Mouse (Mus musculus): ENCODE measurements around the gene Usp18.

The Usp18 gene

DNA sequence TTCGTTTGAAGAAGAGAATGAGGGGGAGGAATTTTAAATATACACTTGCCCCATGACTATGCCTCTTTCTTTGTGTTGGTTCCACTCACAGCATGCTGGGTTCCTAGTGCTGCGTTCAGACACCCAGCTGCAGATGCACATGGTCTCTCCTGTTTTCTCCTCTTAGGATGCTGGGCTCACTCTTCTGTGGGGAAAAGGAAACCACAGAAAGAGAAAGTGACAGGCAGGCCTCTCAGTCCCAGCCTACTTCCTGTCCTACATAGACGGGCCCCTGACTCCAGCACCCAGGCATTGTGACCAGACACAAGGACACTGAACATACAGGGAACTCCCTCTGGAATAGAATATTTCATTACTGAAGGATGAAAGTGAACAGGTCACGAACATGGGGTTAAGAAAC is 19.7 kb upstream of the Usp18 start:
- no peak for DNase-seq

DNA sequence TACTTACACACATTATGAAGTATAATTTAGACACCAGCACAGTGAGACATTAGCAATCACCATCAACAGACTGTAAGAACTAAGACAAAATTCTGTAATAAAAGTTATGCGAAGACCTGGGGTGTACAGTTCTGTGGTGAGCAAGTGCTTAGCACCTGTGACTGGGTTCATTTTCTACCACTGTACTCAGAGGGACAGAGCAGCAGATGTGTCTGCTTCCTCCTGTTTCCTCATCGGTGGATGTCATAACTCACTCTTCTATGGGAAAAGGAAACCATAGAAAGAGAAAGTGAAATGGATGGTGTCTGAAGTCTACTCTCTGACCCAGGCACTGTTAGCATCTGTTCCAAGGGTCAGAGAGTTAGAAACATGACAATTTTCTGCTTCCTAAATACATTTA is 19.0 kb upstream of the Usp18 start:
- DNase-seq, result no peak

DNA sequence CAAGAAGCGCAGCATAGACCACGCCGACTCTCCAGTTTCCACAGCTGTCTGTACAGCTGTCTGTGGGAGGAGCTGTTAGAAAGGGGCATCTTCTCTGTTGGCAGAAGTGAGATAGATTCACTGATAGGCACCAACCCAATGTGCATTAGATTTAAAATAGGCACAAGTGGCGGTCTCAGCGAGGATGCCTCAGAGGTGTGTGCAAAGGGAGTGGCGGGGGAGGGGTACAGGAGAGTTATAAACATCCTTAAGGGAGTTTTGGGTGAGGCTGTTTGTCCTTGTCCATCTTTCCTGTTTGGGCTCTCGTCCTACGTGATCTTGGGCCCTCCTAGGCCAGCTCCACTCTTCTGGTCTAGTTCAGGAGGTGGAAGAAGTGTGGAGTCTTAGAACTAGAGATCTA is 17.3 kb upstream of the Usp18 start:
- no peak for DNase-seq

DNA sequence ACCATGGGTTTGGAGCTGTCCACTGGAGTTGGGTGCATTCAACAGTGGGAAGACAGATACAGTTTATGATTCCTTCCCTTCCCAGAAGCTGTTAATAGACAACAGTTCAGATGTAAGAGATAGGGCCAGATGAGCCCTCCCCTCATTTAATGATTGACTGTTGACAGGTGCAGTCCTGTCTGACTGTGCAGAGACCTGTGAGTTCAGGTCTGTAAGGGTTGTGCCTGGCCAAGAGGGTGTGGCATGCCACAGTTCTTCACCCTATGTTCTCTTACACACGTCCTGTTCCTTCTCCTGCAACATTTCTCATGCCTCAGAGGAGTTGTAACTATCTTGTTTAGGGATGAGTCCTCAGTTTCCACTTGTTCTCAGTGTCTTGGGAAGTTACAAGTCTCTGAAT is 13.1 kb upstream of the Usp18 start:
- no peak for DNase-seq

DNA sequence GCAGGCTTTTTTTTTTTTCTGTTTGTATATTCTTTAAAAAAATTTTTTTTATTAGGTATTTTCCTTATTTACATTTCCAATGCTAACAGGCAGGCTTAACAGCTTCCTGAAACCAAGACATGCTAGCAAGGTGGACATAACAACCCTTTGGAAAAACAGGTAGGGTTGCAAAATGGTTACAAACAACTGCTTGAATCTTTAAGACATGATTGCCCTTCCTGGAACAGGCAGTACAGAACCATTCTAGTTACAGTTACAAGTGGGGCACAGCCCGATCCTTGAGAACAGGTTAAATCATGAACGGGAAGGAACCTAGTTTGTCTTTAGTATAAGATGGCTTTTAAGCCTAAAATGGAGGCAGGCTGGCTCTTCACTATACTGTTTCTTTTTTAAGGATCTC is 9.3 kb upstream of the Usp18 start:
- no peak for DNase-seq

DNA sequence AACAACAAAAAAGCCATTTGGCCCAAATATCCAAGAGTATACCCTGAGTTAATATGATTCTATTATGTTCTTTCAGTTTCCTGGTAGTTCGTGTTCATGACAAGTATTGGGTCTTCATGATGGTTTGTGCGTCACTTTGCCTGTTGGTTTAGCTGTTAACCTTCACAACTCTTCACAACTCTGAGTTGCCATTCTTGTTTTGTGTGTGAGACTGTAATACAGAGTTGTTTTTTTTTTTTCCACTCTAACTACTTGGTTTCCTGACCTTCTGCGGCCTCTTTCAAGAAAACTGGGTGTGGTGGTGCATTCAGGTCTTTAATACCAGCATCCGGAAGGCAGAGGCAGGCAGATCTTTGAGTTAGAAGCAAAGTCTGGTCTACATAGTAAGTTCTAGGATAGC is 7.5 kb upstream of the Usp18 start:
- DNase-seq, result no peak

DNA sequence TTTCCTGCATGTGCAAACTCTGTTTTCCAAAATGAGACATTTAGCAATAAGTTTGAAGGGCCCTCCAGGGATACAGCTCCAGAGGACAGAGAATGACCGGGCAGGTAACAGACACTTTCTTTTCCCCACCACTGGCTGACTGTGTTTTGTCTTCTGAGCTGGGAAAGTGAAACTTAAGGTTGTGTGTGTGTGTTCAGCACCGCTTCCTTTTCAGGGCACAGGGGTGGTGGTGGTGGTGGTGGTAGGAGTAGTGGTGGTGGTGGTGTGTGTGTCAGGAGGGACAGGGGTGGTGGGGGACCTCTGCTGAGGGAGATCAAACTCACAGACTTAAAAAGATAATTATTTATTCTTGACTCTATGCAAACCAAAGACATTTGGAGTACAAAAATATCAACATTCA is 3.9 kb upstream of the Usp18 start:
- no peak for DNase-seq

DNA sequence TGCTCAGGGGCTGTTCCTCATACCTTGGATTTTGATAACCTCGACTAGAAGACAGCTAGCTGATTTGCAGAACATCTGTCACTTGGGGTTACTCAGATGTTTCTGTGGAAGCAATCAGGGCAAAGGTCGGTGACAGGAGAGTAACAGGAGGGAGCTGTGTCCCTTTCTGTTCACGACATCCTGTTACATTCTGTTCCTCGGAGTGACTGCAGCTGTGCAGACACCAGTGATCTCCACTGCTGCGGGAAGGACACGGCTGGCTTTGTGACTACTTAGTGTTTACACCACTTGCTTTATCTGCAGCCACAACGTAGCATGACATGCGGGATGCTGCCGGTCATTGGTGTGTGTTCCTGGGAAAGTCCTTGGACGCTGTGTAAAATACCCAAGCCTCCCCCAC is 2.5 kb upstream of the Usp18 start:
- no peak for DNase-seq

DNA sequence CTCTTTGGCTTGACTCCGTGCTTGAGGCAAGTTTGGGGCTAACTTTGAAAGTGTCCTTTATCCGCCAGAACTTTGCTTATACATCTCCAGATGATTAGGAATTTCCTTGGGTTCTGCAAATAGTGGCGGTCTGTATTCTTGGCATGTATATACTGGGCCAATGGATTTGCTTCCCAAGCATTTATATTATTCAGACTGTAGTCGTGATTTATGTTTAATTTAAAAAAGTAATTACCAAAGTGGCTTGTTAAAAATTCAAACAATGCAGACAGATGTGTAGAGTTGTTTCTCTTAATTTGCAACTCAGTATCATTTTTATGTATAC is 293 bp downstream of the Usp18 start:
- DNase-seq, result no peak

DNA sequence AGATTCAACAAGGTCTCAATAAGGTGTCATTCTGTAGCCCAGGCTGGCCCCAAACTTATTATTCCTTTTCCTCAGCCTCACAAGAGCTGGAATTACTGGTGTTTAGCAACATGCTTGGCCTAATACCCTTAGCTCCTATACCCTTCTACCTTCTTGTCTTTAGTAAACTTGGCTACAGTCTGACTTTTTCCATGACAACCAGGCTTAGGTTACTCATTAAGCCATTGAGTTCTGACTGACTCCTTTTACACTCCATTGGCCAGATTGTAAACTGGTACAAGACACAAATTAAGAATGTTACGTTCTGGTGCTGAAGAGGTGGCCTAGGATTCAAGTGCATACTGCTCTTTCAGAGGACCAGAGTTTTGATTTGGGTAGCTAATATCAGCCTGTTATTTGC is 4.7 kb downstream of the Usp18 start:
- DNase-seq, result no peak

DNA sequence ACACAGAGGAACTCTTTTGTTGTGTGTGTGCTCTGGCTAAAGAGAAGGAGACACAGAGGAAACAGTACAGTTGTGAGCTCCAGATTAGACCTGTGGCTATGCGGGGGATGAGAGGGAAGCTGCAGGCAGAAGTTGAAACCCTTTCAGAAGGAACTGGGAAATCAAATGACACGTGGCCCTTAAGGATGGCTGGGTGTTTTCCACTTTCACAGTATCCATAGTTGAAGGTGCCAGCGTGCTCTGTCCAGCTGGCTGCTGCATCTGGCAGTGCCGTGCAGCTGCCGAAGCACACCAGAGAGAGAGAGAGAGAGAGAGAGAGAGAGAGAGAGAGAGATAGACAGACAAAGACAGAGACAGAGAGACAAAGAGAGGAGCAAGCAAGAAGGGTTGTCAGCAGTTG is 5.5 kb downstream of the Usp18 start:
- no peak for DNase-seq

DNA sequence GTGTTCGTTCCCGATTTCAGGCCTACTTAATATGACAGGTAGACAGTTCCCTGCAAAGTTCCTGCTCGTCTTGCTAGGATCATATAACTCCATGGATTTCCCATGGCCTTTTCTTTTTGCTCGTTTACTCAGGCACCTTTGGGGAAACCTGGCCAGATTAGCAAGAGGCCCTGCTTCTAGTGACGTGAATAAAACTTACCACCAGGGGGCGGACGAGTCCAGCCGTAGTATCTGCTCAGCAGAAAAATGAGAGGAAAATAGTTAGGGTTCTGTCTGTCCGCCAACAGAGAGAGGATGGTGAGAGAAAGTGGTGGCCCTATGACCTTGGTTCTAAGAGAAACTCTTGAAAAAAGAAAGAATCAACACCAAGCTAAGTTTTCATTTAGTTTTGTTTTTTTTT is 14.8 kb downstream of the Usp18 start:
- DNase-seq, result peak; percentile 86

DNA sequence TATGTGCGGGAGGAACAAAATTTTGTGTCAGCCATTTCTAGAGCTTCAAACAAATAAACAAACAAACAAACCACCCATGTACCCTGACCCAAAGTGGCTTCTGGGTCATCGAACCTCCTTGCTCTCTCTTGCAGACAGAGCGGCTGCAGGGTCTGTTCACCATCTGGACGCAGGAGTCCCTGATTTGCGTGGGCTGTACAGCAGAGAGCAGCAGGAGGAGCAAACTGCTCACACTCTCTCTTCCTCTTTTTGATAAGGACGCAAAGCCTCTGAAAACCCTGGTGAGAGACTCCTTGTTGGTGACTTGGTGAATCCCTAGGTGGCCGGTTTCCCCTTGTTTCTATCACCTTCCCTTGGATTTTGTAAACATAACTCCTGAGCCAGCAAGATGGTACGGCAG is 15.5 kb downstream of the Usp18 start:
- no peak for DNase-seq

DNA sequence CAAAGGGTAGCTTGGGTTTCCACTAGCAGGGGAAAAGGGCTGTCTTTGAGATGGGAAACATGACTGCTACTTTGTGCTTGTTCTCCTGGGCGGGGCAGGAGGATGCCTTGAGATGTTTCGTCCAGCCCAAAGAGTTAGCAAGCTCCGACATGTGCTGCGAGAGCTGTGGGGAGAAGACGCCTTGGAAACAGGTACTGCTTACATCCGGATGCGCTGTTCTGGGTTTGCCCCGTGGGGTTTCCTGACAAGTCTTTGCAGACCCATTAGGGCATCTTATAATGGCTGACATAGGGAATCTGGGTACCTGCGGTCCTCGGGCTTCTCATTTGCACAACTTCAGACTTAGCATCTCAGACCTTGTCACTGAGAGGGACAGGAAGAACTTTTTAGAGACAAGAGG is 16.3 kb downstream of the Usp18 start:
- no peak for DNase-seq

DNA sequence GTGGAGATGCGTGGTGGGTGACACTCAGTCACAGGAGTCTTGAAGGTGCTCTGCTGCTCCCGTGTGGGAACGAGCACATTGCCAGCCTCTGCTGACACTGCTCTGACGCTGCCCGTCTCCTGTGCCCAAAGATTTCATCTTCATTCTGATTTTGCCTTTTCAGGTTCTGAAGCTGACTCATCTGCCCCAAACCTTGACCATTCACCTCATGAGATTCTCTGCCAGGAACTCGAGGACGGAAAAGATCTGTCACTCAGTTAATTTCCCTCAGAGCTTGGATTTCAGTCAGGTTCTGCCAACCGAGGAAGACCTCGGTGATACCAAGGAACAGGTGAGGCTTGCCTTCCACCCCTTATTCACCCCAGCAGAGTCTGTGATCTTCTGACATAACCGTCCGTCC is 16.8 kb downstream of the Usp18 start:
- no peak for DNase-seq

DNA sequence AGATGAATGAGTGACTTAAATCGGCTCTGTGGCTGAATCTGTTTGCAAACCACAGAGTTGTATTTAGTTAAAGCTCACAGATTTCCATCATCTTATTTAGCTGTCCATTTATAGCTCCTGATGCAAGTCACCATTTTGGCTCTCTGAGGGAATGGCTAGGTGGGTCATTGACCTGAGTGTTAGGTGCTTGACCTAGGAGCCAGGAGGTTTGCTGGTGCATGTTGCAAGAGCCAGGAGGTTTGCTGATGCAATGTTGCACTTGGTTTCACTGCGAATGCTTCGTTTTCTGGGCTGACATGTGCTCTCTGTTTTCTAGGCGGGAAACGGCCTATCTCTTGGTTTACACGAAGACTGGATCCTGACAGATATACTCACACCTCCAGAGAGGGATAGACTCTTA is 24.4 kb downstream of the Usp18 start:
- DNase-seq, result no peak

DNA sequence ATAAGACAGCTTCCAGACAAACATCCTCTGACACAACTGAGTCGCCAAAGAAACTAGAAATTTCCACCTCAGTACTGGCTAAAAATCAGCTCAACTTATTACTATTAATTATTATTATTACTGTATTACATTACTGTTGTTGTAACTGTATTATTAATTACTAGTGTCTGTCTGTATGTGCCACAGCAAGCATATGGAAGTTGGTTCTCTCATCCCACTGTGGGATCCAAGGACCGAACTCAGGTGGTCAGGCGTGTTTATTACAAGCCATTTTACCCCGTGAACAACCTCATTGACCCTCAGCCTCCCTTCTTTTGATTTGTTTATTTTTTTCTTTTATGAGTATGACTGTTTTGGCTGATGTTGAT is 26.0 kb downstream of the Usp18 start:
- no peak for DNase-seq

DNA sequence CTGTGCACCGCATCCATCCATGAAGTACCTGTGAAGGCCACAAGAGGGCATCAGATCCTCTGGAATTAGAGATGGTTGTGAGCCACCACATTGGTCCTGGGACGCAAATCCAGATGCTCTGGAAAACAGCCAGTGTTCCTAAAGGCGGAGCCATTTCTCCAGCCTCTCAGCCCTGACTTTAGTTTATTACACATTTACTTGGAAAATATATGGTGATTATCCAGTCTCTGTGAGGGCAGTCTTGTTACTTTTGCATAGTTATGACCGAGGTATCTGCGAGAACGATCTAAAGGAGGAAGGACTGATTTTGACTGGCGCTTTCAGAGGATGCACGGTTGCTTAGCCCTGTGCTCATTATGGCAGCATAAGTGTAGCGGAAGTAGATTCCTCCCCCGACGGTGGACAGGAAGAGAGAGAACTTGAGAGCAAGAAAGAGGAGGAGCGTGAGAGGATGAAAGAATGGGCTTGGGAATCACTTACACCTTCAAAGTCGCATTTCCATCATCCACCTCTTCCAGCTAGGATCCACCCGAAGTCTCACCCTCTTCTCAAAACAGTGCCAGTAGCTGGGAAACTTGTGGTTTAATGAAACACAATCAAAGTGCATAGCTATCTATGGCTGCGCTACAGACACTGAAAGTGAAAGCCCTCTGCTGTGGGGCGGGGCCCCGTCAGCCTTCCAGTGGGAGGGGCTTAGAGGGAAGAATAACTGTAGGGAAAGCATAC is 26.5 kb downstream of the Usp18 start:
- DNase-seq, result peak; percentile 81

DNA sequence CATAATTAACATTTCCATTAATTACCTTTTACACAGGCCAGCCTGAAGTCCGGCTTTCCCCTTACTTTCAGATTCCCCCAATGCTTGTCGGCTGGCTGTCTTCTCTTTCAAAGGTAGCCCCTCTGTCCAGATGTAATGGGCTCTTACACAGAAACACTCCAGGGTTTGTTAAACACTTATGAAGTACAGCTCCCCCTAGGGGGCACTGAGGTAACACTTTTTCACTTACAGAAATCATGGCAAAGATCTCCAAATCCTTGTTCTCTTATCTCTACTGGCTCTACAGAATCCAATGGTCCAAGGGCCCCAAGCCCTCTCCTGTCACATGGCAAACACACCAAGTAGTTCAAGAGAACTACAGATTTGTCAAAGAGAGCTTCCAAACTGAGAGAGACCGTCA is 28.6 kb downstream of the Usp18 start:
- peak; percentile 10 for DNase-seq

DNA sequence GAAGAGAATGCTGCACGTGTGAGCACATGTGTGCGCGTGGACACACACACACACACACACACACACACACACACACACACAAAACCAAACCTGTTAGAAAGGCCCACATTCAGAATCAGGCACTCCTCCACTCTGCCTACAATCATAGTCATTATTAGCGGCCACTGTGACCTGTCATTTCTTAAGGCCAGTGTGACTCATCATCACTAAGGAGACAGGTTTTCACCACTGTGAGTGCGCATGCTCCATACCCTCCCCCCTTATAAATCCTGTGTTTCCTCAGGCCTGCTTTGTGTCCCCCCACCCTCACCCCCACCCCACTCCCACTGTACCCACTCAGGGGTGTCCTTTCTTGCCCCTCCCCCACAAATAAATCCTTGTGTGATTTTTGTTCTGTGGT is 38.4 kb downstream of the Usp18 start:
- DNase-seq, result no peak

DNA sequence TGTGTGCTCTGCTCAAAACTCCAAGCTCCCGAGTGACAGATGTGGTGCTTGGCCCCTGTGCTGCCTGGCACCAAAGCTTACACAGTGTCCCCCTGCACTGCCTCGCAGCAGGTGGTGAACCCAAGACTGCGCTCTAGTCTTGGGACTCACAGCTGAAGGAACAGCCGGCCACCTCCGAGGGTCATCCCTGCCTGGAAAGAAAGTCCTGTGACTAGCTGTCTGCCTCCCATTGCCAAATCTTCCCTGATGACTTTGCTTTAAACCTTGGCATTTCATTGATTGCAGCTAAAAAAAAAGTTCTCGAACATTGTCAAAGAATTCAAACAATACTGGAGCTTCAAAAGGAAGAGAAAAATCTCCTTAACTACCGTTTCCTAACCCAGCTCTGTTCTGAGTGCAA is 53.6 kb downstream of the Usp18 start:
- DNase-seq, result no peak

DNA sequence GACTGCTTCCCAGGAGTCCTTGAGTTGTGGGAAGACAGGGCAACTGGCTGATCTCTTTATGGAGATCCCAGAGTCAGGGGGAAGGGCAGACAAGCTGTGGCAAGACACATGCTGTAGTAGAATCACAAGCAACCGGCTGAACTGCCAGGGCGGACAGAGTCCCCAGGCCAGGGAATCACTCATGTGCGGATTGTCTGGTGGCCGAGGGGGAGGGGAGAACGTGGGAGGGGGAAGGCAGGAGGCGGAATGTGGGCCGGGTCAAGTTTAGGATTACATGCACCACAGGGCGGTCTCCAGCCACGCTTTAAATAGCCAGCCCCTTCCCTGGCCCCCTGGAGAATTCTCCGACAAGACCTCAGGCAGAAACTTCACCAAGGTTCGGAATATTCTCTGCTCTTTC is 54.2 kb downstream of the Usp18 start, which contains the start of gene Slc6a13:
Gene Slc6a13 (plus strand): TSS at position 274 of the 400 bp plus-strand sequence.
- DNase-seq, result no peak

DNA sequence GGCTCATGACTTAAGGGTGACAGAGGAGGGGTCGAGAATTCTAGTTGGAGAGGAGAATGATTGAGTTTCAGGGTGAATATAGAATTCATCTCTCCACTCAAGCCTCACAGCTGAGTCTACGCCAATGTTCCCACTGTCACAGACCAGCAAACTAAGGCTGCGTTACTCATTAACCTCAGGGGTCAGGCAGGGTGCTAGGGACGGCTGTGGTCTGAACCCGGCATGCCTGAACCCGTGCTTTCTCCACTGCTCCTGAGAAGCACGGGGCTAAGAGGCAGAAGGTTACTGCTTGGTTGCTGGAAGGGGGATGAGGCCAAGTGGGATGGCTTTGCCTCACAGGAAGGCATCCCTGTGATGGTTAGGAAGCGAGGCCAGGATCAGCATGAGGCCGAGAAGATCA is 54.8 kb downstream of the Usp18 start:
- DNase-seq, result no peak

DNA sequence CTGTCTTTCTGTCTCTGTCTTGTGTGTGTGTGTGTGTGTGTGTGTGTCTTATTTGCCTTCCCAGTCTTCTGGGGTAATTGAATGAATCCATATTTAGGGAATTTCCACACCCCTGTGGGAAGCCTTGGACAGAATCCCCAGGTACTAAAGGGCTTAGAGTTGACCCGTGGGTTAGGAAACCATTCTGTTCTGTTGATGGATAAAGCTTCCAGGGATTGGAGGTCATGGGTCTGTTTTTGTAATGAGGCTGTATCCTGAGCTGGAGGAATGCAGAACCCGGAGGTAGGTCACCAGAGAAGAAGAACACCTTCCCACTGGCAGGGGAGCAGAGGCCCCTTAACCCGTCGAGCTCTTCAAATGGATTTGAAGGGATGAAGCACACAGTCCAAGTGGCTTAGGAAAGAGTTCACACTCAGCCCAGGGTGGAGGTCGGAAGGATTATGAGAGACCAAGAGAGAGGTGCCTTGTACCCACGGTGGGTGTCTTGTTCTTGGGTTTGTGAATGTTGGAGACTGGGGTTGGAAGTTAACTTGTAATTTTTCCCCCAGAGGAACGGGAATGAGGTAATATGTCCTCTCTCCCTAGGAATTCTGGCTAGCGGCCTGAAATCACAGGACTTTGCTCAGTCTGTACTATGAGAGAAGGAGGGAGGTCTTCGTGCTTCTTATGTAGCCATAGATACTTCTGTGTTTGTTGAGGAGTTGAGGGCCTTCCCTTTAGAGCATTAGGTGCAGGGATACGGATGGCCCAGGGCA is 57.9 kb downstream of the Usp18 start:
- no peak for DNase-seq

DNA sequence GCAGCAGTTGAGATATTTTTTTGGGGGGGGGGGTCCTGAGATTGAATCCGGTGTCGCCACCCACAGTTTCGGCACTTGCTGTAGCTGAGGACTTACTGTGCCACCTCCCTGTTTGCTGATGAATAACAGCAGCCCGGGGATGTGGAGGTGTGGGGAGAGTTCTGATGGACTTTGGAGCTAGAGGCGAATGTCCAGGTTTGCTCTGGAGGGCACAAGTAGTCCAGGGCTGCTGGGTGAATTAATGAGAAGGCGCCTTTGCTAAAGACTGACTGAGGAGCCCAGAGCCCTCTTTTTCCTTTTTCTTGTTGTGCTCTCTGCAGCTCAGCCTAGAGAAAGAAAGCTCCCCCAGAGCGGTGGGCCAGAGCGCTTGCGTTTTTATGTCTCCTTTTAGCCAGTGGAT is 58.9 kb downstream of the Usp18 start:
- no peak for DNase-seq
